Mouse (Mus musculus): ENCODE data around the gene Fam160b1.

Fam160b1 gene

GRCm38 (mm10) chr19:57425296-57425695, 64.8 kb downstream of the Fam160b1 start:
- DNase-seq (ENCODE audit: low spot score): no peak

- DNase-seq (ENCODE audit: low spot score): no peak
These were observed 66.4 kb downstream of the Fam160b1 start for GRCm38 (mm10) chr19:57426841-57427240.

GRCm38 (mm10) chr19:57427756-57428438, 67.4 kb downstream of the Fam160b1 start:
- no peak for DNase-seq (ENCODE audit: low spot score)

GRCm38 (mm10) chr19:57428641-57429040, 68.2 kb downstream of the Fam160b1 start:
- DNase-seq (ENCODE audit: low spot score): no peak

- no peak for DNase-seq (ENCODE audit: low spot score)
These were observed 69.4 kb downstream of the Fam160b1 start for GRCm38 (mm10) chr19:57429926-57430325.

- DNase-seq (ENCODE audit: low spot score): no peak
These were observed 71.0 kb downstream of the Fam160b1 start for GRCm38 (mm10) chr19:57431476-57431875.

GRCm38 (mm10) chr19:57434024-57434423, 73.5 kb downstream of the Fam160b1 start:
- DNase-seq (ENCODE audit: low spot score): no peak

GRCm38 (mm10) chr19:57436586-57437021, 76.1 kb downstream of the Fam160b1 start:
- DNase-seq (ENCODE audit: low spot score): no peak

- DNase-seq (ENCODE audit: low spot score): no peak
These were observed 76.6 kb downstream of the Fam160b1 start for GRCm38 (mm10) chr19:57437042-57437441.

All from testis, postnatal 10 days (tissue).